Mouse (Mus musculus) hindbrain, embryonic 16.5 days (tissue): Measurements from ENCODE around the gene Ccnt1. TPM values are rescaled to one million over a fixed set of nuclear protein-coding genes. Genes with fewer than 3 reads are reported as not detected.
A peak's percentile ranks its signal among the peaks of the same experiment; 100 is the strongest.

Source experiments
- ATAC-seq: fragments of 200-750 bp; cut with Nextera tagmentation; 2 replicates; pipeline ENCODE4 v1.8.0; 2017; ENCODE audit warnings: moderate TSS enrichment, moderate library complexity
- H3K27ac ChIP-seq: fragments of 300-500 bp; sonication (generic); 2 replicates; pipeline ENCODE4 v1.5.1; 2014; ENCODE audit warnings: low read depth, mild to moderate bottlenecking, control low read depth, low read length, moderate library complexity
- H3K27me3 ChIP-seq: fragments of 300-500 bp; sonication (generic); replicated peaks from 2 replicates; pipeline ENCODE4 v1.6.1; 2014; ENCODE audit warnings: low read length; ENCODE audit not compliant: control insufficient read depth, insufficient read depth
- H3K36me3 ChIP-seq: fragments of 300-500 bp; sonication (generic); 2 replicates; pipeline ENCODE4 v1.6.1; 2014; ENCODE audit warnings: mild to moderate bottlenecking, low read length, moderate library complexity, mixed read lengths; ENCODE audit not compliant: control insufficient read depth, insufficient read depth
- H3K4me1 ChIP-seq: fragments of 300-500 bp; sonication (generic); 2 replicates; pipeline ENCODE4 v1.6.1; 2014; ENCODE audit warnings: low read depth, low read length; ENCODE audit not compliant: control insufficient read depth, insufficient read depth
- H3K4me2 ChIP-seq: fragments of 300-500 bp; sonication (generic); 2 replicates; pipeline ENCODE4 v1.6.1; 2014; ENCODE audit warnings: mild to moderate bottlenecking, low read length, control low read depth, moderate library complexity
- H3K4me3 ChIP-seq: fragments of 300-500 bp; sonication (generic); 2 replicates; pipeline ENCODE4 v1.5.1; 2014; ENCODE audit warnings: mild to moderate bottlenecking, low read length, control low read depth, moderate library complexity
- H3K9ac ChIP-seq: fragments of 300-500 bp; sonication (generic); 2 replicates; pipeline ENCODE4 v1.6.1; 2014; ENCODE audit warnings: low read depth, mild to moderate bottlenecking, control low read depth, low read length, moderate library complexity
- H3K9me3 ChIP-seq: fragments of 300-500 bp; sonication (generic); 2 replicates; pipeline ENCODE4 v1.6.1; 2014; ENCODE audit warnings: mild to moderate bottlenecking, low read length, moderate library complexity; ENCODE audit not compliant: control insufficient read depth
- WGBS: fragments of 180-500 bp; shearing (Covaris S2); extraction: QIAGEN DNeasy Blood & Tissue Kit; methylation state at CpG from one replicate; pipeline ENCODE4 v1.1.7; 2014; 5-methylcytosine and 5-hydroxymethylcytosine counted together
- polyA plus RNA-seq: library from polyadenylated mRNA; unstranded; fragments of >200 nt; fragmentation: Nextera tagmentation; extraction: Ambion mirVana; gene quantifications from 2 replicates; pipeline ENCODE4 v1.2.1, GENCODE M21; 2015

Gene Ccnt1
- polyA plus RNA-seq, 1 experiment from 2014 or later, result 58.9 TPM

- 12% methylated on average over 22 of the region's 22 CpGs for WGBS
- Histone ChIP-seq H3K9ac (peak overlapping the region; percentile 84), H3K4me3 (peak overlapping the region; percentile 75), H3K27me3 (no peaks in the 10 kb centered on the region), H3K4me2 (peak overlapping the region; percentile 63), H3K27ac (peak overlapping the region; percentile 91), H3K9me3 (no peaks in the 10 kb centered on the region), H3K4me1 (peaks cover 22% of the 10 kb centered on the region), H3K36me3 (no peaks in the 10 kb centered on the region)
- ATAC-seq, result 0 out of 2 replicates have a peak, but pooled peaks have one; percentile 14
These were observed 2.3 kb downstream of the Ccnt1 start for GRCm38 (mm10) chr15:98568256-98569033.

- Histone ChIP-seq H3K9me3 (no peaks in the 10 kb centered on the region), H3K4me1 (peaks cover 22% of the 10 kb centered on the region), H3K27ac (peak overlapping the region; percentile 91), H3K27me3 (no peaks in the 10 kb centered on the region), H3K4me3 (peak overlapping the region; percentile 75), H3K9ac (peak overlapping the region; percentile 84), H3K4me2 (peak overlapping the region; percentile 88), H3K36me3 (peaks cover 5% of the 10 kb centered on the region)
- ATAC-seq, result peak; percentile 98
- under 1% methylated on average over 88 of the region's 88 CpGs for WGBS
These were observed 3.2 kb downstream of the Ccnt1 start for GRCm38 (mm10) chr15:98567278-98568134.

GRCm38 (mm10) chr15:98566973-98567277, 3.8 kb downstream of the Ccnt1 start:
- no peaks in the 10 kb centered on the region for H3K9me3 ChIP-seq

GRCm38 (mm10) chr15:98557186-98557585, 13.5 kb downstream of the Ccnt1 start:
- WGBS, result 92% methylated on average over 5 of the region's 5 CpGs
- Histone ChIP-seq H3K4me1 (no peaks in the 10 kb centered on the region), H3K27me3 (no peaks in the 10 kb centered on the region), H3K9me3 (no peaks in the 10 kb centered on the region), H3K27ac (no peak overlapping the region), H3K4me2 (no peak overlapping the region), H3K36me3 (peaks cover 22% of the 10 kb centered on the region), H3K4me3 (no peak overlapping the region), H3K9ac (no peak overlapping the region)
- no peak for ATAC-seq

More at GRCm38 (mm10) chr15:98566973-98567277, 3.8 kb downstream of the Ccnt1 start:
- H3K4me3 ChIP-seq, result peak overlapping the region; percentile 71
- H3K27ac ChIP-seq, result peak overlapping the region; percentile 90
- H3K4me2 ChIP-seq, result peak overlapping the region; percentile 88
- WGBS, result 1% methylated on average over 15 of the region's 15 CpGs
- H3K4me1 ChIP-seq, result peaks cover 22% of the 10 kb centered on the region
- peaks cover 5% of the 10 kb centered on the region for H3K36me3 ChIP-seq
- peak overlapping the region; percentile 73 for H3K9ac ChIP-seq
- ATAC-seq, result no peak
- no peaks in the 10 kb centered on the region for H3K27me3 ChIP-seq

- Histone ChIP-seq H3K9me3 (no peaks in the 10 kb centered on the region), H3K27ac (no peak overlapping the region), H3K4me1 (no peaks in the 10 kb centered on the region), H3K4me3 (no peak overlapping the region), H3K36me3 (peaks cover 31% of the 10 kb centered on the region), H3K9ac (no peak overlapping the region), H3K4me2 (no peak overlapping the region), H3K27me3 (no peaks in the 10 kb centered on the region)
- WGBS, result 92% methylated on average over 4 of the region's 4 CpGs
- no peak for ATAC-seq
These were observed 14.8 kb downstream of the Ccnt1 start for GRCm38 (mm10) chr15:98555881-98556280.

- H3K27ac ChIP-seq, result no peak overlapping the region
- peaks cover 36% of the 10 kb centered on the region for H3K36me3 ChIP-seq
- 98% methylated on average over 2 of the region's 2 CpGs for WGBS
- ATAC-seq, result no peak
- no peak overlapping the region for H3K9ac ChIP-seq
- no peaks in the 10 kb centered on the region for H3K27me3 ChIP-seq
- no peak overlapping the region for H3K4me3 ChIP-seq
- H3K4me1 ChIP-seq, result no peaks in the 10 kb centered on the region
- H3K9me3 ChIP-seq, result no peaks in the 10 kb centered on the region
- H3K4me2 ChIP-seq, result no peak overlapping the region
These were observed 18.0 kb downstream of the Ccnt1 start for GRCm38 (mm10) chr15:98552758-98553157.

- Histone ChIP-seq H3K4me3 (no peak overlapping the region), H3K27me3 (no peaks in the 10 kb centered on the region), H3K4me2 (no peak overlapping the region), H3K27ac (no peak overlapping the region), H3K9ac (no peak overlapping the region), H3K4me1 (no peaks in the 10 kb centered on the region), H3K9me3 (no peaks in the 10 kb centered on the region), H3K36me3 (peaks cover 57% of the 10 kb centered on the region)
- 89% methylated on average over 5 of the region's 5 CpGs for WGBS
- ATAC-seq, result no peak
These were observed 23.9 kb downstream of the Ccnt1 start for GRCm38 (mm10) chr15:98546843-98547242.

- Histone ChIP-seq H3K27ac (no peak overlapping the region), H3K4me2 (no peak overlapping the region), H3K4me3 (no peak overlapping the region), H3K36me3 (peaks cover 47% of the 10 kb centered on the region), H3K27me3 (no peaks in the 10 kb centered on the region), H3K9ac (no peak overlapping the region), H3K9me3 (no peaks in the 10 kb centered on the region), H3K4me1 (no peaks in the 10 kb centered on the region)
- 97% methylated on average over 3 of the region's 3 CpGs for WGBS
- ATAC-seq, result no peak
These were observed 25.6 kb downstream of the Ccnt1 start for GRCm38 (mm10) chr15:98545151-98545550.

GRCm38 (mm10) chr15:98543341-98543740, 27.4 kb downstream of the Ccnt1 start:
- H3K9me3 ChIP-seq, result no peaks in the 10 kb centered on the region
- H3K27ac ChIP-seq, result no peak overlapping the region
- 81% methylated on average over 4 of the region's 4 CpGs for WGBS
- peaks cover 42% of the 10 kb centered on the region for H3K36me3 ChIP-seq
- no peak overlapping the region for H3K4me2 ChIP-seq
- ATAC-seq, result no peak
- H3K9ac ChIP-seq, result no peak overlapping the region
- H3K4me3 ChIP-seq, result no peak overlapping the region
- no peaks in the 10 kb centered on the region for H3K4me1 ChIP-seq
- H3K27me3 ChIP-seq, result no peaks in the 10 kb centered on the region
